Mouse (Mus musculus) CD4-positive helper T cell, adult 2 months (primary cell): ENCODE results near the gene Pla2g2d.

Experiments used
- DNase-seq: peaks from one replicate; pipeline ENCODE4 v3.0.0-alpha.2; 2012; ENCODE audit warnings: low read depth, missing footprints, low spot score

The Pla2g2d gene

DNA sequence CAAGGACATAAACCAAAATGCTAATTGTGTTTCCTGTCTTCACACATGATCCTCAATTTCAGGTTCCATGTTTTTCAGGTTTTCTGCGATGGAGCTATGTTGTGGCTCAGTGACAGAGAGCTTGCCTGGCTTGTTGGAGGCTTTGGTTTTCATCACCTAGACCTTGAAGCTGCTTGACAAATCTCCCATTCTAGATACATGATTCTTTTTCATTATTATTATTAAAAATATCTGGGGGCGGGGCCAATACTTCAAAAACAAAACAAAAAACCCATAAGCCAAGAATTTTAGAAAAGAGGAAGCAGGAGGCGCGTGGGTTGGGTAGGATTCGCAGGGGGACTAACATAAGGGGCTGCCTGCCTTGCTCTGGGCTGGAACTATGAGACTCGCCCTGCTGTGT lies at the start of gene Pla2g2d:
Gene Pla2g2d, plus strand, starts transcription at position 301 of the 400 bp plus-strand sequence.
- DNase-seq: no peak

DNA sequence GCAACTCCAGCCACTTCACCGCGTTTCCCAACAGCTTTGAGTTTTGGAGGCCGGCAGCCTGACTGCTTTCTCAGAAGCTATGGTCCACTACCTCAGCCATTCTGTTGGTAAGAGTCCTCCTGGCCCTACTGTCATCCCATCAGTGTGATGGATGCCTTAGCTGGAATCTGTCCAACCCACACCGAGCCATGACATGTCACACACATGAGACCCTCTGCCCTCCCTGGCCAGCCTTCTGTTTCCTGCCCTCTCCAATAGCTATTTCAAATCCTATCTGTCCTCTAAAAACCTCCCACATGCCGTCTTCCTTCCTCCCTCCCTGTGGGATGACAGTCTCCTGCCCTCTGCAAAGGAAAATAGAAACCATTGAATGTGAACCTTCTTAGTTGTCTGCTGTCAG lies 49.8 kb upstream of the Pla2g2d start:
- no peak for DNase-seq

DNA sequence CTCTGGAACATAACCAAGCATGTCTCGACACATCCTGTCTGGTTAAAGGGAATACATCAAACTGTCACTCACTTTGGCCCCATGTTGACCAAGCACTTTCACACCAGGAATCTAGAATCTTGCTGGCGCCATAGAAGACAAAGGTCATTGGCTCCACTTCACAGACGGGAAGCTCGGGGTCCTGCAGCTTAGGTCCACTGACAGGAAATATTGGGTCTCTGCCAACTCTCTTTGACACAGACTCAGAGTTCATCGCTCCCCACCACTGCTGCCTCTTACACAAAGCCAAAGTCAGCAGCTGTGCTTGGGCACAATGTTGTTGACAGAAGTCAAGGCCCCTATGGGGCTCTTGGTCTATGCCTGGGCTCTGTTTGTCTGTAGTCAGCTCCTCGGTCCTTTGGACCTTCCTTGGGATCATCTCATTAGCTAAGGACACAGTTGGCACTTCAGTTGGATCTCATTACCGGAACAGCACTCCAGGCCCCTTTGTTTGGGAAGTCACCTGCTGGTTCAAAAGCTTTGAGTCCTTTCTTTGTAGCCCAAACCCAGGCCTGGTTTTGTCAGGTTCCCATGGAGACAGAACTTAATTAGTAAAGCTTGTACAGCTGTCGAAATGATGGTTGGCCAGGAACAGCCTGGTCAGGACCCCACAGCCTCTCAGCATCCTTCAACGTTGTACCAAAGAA lies 46.4 kb upstream of the Pla2g2d start:
- no peak for DNase-seq

DNA sequence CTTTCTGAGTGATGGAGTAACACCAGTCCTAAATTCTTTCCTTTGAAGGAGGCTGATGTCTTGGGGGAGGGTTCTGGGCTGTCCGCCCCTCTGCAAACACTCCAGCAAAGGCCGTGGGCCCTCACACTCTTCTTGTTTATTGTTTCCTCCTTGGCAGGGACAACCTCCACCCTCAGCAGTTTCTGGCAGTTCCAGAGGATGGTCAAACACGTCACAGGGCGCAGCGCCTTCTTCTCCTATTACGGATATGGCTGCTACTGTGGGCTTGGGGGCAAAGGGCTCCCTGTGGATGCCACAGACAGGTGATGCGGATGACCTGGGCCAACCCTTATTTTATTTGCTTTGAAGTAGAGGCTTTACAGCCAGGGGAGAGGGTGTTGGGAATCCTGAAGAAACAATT lies 41.4 kb upstream of the Pla2g2d start:
- no peak for DNase-seq

DNA sequence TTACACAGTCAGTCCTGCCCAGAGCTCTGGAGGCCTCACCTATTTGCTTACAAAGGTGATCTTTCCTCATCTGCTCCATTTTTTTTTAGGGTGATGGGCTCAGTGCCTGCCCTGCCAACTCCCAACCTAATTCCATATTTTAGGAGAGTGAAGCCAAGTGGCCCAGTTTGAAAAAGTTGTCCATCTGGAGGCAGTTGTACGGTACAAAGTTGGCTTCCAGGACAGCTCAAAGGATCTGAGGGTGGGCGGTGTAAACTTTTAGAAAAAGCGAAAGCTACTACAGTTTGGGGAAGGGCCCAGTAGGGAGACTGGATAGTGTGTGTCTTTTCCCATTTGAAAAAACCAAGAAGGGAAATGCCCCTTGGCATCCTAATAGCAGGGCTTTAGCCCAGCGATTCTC lies 40.7 kb upstream of the Pla2g2d start:
- DNase-seq: no peak

DNA sequence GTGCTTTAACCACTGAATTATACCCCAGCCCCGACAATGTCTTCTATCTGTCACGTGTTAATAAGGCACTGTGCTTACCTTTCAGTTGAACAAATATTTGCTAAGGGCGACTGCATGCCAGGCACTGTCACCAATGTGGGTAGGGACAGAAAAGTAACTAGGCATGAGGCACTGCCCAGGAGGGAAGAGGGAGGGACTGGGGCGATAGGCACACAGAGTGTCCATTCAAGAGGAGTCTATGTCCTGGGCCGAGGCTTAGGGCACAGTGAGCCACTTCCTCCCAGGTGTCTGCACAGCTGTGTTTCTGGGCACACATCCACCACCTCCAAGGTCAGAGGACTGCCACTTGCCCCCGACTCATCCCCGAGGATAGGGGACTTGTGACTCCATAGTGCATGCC lies 38.5 kb upstream of the Pla2g2d start, which contains the start of gene Ubxn10:
Gene Ubxn10, minus strand, starts transcription at position 137 of the 400 bp plus-strand sequence.
- DNase-seq: no peak

DNA sequence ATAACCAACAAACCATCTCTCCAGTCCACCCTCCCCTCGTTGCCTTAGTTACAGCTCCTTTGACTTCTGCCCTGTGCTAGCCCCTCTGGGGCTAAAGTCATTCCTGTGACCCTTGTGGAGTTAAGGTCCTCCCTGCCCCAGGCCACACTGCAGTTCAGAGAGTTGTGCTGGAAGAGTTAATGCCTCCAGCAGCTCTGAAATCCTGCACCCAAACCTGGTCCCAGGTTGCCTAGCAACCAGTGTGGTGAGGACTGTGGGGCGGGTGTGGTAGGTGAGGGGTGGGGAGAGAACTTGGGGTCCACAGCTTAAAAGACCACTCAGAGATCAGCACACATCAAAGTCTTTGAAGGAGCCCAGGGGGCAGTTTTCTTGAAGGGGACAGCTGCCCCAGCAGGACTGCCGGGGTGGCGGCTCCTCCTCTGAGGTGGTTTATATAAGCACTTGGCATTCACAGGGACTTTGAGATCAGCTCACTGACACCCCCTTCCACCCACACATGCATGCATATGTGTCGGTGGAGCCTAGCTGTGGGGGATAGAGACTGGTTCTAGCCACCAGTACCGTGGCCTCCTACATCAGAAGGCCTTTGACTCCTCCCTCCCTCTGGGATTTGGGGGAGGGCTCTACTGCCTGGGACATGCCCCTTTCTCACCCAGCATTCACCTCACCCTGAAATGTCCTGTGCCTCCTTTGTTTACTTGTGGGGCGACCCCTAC lies 36.2 kb upstream of the Pla2g2d start:
- no peak for DNase-seq

DNA sequence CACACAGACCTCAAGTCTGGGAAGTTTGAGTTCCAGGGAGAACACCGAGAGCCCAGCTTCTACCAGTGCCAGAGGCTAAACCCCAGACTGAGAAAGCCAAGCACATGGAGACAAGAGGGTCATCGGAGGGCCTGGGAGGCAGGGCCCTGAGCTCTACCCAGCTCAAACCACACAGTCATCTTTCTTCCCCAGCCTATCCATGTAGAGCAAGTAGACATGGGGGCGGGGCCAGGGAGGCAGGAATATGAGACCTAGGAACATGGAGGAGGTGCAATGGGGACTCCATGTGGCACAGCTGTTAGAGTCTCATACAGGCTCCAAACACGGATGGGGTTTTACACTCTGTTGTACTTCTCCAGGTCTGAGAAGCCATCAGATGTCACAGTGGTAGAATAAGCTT lies 29.7 kb upstream of the Pla2g2d start:
- DNase-seq: no peak

DNA sequence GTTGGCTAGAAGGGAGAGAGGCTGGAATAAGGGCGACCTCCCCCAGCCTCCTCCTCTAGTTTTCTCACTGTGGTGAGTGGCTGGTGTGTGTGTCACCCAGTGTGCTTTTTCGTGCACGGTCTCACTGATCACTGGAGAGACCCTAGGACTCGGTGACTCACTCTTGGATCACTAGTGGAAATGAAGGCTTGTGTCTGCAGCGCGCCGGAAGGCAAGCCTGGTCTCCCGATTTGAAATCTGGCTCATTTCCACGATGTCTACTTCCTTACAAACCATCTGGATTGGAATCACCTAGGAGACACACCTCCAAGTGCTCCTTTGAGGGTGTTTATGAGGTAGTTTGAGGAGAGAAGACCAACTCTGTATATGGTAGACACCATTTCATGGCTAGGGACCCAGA lies 28.7 kb upstream of the Pla2g2d start:
- DNase-seq: no peak

DNA sequence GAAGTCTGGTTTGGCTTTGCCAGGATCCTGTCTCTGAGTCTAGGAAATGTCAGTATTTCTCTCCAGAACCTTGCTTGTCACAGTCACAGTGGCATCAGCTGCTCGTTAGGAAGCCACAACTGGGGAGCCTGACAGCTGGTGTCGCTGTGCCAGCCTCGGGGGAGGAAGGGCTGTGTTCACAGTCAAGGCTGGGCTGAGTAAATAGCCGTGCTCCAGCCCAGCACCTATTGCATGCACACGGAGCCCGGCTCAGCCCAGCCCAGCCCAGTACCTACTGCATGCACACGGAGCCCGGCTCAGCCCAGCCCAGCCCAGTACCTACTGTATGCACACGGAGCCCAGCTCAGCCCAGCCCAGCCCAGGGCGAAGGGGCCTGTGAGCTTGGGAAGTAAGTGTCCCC lies 27.7 kb upstream of the Pla2g2d start:
- DNase-seq: no peak

DNA sequence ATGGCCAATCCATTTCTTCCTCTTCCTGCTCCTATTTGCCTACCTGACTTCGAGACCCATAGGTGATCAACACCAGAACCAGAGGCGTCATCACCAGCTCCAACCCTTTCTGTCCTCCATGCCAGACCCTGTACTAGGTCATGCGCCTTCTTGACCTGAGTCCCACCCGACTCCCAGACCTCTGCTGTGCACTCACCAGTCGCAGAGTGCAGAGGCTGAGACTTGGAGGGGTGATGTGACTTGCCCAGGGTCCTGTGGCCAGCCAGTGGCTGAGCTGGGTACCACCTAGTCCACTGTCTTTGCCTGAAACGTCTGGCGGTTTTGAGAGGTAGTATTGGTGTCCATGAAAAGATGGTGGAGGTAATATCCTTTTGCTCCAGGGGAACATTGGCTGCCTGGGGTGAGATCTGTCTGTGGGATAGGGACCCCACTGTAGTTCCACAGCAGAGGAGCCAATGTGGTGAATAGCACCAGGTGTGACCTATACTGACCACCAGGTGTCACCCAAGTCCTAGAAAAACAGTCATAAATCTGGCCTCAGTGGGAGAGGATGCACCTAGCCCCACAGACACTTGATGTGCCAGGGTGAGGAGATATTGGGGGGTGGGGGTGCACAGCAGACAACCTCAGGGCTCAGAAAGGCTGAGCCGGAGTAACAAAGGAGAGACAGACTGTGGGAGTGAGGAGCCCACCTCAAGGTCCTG lies 27.0 kb upstream of the Pla2g2d start:
- DNase-seq: peak; percentile 13

DNA sequence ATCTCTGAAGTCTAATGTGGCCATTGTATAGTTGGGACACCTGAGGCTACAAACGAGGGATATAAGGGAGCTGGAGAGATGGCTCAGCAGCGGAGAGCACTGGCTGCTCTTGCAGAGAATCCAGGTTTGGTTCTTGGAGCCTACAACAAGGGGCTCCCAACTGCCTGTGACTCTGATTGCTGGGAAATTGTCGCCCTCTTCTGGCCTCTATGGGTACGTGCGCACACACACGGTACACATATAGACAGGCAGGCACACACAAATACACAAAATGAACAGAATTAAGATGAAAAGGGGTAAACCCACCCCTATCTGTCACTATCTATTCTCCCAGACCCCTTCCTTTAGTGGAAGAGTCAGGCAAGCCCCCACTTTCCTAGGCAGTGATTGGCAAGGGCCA lies 22.9 kb upstream of the Pla2g2d start:
- no peak for DNase-seq

DNA sequence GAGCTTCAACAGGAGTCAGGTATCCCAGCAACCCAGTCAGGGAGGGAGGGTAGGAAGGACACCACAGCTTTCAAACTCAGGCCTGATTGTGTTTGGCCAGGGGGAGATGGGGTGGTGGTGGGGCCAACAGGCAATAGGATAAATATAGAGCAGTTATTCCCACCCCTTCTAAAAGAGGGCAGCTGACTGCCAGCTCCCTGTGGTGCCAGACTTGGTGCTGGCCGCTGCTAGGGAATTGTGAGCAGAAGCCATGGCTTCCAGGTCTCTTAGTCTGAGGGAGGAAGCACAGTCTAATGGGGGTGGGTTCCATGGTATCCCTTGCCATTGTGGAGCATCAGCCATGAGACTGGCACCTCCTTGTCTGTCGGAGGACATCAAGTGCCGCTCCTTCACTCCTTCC lies 21.9 kb upstream of the Pla2g2d start:
- DNase-seq: no peak

DNA sequence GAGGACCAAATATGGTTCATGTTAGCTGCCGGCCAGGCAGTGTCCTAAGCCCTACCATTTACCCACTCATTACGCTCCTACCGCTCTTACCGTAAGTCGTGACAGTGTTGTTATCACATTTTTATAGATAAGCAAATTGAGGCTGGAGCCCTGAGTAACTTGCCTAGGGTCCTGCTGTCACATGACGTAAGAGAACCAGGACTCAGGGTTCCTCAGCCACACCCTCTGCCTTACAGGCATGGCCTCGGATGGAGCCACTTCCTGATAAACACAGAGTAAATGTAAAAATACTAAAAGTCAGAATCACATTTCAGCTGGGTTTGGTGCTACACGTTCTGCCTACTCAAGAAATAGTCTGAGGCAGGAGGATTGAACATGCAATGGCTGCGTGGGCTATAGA lies 21.1 kb upstream of the Pla2g2d start:
- DNase-seq: no peak

DNA sequence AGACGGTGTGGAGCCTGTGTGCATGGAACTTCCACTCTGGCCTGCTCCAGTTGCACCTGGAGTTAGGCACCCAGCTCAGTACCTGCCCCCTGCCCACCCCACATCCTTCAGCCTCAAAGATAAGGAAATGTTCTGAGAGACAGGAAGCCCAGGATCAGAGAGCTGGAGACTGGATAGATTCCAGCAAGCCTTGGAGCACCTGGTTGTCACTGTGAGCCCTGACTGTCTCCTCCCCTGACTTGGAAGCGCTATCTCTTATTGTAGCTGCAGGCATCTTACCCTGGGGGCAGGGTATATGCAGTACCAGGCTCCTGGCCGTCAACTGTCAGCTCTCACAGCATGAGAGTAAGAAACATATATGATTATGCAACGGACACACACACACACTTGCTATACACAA lies 20.1 kb upstream of the Pla2g2d start:
- no peak for DNase-seq

DNA sequence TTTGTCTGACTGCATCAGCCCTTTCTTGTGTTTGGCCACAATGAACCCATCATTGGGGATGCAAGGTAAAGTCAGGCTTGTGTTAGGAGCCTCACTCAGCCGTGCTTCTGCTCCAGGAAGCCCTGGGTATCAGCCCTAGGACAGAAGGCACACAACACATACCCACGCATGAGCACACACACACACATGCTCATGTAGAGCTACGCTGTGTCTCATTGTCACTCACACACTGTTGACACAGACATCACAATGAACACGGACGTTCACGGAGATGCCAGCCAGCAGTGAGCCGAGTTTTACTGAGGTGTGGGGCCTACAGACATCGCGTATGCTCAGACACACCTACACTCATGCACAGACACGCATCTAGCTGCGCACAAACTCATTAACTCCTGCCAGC lies 19.6 kb upstream of the Pla2g2d start:
- no peak for DNase-seq

DNA sequence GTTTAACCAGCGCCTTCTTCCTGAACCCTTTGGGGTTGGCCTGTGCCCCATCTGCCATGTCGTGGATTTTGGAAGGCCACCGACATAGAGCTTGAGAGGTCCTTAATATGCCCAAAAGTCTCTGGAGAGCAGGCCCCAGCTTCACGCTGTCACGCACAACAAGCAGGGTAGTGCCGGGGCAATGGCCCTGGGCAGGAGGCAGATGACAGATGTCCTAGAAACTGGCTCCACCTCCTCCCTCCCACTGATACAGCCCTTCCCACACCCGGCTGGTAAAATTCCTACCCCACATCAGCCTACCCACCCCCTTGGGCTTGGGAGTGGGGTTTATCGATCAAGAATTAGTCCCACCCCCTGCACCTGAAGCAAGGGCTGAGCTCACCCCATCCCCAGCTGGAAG lies 18.1 kb upstream of the Pla2g2d start, which contains the start of gene Pla2g2f:
Gene Pla2g2f, minus strand, starts transcription at position 211 of the 400 bp plus-strand sequence.
- DNase-seq: no peak

DNA sequence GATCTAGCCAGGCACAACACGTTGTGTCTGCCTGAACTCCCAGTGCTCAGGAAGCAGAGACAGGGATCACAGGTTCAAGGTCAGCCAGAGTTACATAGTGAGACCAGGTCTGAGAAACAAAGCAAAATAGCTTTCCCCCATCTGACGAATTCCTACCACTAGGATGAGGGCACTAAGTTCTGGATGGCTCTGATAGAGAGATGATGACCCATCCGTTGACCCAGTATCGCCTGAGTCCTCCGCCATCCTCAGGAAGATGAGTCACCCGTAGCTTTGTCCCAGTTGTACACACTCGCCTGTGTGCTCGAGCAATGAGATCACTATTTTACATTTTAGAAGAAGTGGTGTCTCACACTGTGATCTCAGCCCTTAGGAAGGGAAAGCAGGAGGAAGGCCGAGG lies 13.3 kb upstream of the Pla2g2d start:
- no peak for DNase-seq

DNA sequence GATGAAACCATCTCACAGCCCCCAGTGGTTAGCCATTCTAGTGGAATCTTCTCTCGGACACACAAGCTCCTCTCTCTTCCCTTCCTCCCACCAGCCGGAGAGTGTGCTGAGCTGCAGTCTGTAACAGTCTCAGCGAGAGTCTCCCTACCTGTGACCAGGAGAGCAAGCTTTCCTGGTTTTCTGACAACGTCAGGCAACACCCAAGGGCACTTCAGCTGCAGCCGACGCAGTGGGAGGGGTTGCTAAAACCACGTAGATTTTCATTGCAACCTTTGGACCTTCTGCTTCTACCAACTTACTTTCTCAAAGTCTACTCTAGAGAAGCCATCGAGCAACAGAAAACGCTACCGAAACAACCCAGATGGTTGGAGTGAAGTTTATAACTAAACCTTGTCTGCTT lies 3.6 kb upstream of the Pla2g2d start:
- DNase-seq: no peak

DNA sequence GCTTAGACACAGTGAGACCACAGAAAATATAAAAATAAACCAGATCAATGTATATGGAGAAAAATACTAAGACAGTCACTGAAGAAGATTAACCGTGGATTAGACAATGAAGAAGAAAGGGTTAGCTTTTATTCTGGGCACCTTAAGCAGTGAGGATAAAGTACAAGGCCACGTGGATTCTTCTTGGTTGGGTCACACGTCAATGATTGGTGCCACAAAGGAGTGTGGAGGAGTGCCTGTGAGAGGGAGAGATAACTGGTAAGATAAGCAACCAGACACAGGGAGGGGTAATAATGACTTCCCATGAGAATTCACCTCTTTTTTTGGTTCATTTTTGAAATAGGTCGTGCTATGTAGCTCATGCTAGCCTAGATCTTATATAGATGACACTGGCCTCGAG lies 3.1 kb upstream of the Pla2g2d start:
- no peak for DNase-seq

DNA sequence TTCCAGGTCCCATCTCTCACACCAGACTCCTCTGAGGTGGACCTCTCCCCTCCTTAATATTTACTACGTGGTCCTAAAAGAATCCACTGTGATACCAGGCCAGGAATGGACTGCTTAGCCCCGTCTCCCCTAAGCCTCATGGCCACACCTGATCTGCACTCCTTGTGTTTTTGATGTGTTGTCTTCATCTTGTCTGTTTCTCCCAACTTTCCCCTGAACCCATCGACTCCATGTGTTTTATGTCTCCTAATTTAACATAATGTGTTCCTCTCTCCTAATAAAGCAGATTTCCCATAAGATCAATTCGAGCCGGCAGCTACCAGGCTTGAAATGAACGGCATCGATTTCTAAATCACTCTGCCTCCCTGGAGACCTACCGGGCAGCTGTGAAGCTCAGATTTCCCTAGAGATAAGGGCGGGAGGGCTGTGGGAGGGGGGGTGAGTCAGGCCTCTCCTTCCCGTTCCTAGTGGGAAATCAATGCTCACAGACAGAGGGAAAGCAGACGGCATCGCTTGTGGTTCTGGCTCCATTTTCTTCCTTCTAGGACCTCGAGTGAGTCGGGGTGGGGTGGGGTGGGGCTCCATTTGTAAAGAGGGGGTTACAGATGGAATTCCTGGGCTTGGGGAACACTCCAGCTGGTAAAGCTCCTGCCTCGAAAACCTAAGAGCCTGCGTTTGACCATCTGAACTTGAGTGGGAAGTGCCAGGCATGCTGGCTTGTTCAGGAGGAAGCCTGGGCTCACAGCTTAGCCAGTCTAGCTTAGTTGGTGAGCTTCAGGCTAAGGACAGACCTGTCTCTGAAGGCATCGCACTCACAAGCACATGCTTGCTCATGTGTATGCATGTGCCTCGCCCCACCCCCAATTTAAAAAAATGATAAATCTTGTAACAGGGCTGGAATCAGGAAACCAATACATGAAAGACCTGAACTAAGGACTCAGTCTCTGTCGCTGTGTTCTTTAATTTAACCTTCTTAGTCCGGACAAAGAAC lies 2.2 kb downstream of the Pla2g2d start:
- no peak for DNase-seq
